Mouse (Mus musculus): ENCODE data around the gene Apoc2.
A peak's percentile ranks its signal among the peaks of the same experiment; 100 is the strongest.

The Apoc2 gene

DNA sequence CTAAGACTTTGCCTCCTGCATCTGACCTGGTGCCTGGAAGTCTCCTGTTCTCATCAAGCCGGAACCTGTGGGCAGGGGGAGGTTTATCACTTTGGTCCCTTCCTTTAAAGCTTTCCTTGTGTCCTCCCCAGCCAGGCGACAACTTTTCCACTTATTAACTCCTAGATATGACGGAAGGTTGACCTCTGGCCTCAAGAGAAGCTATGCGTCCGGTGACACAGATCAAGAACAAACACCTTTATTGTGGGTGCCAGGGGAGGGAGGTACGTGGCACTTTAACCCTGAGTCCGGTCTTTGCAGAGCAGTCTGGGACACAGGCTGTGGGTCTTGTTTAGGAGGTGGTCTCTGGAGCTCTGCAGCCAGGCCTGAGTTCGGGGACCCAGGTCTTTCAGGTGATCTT lies at the start of gene Apoc2:
Gene Apoc2, minus strand, starts transcription at position 70 of the 400 bp plus-strand sequence.
- DNase-seq: no peak

DNA sequence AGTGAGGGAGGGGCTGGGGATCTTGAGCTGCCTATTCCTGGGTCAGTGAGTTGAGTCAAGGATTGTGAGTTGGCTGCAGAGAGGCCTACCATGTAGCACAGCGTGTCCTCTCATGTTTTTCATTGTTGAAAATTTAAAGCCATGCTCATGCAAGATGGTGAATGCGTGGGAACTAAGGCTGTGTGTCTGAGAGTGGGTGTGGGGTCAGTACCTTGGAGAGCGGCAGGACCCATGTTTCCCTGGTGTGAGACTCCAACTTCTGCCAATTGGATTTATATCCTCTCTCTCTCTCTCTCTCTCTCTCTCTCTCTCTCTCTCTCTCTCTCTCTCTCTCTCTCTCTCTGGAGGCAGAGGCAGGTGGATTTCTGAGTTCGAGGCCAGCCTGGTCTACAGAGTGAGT lies 48.8 kb upstream of the Apoc2 start:
- DNase-seq: no peak

DNA sequence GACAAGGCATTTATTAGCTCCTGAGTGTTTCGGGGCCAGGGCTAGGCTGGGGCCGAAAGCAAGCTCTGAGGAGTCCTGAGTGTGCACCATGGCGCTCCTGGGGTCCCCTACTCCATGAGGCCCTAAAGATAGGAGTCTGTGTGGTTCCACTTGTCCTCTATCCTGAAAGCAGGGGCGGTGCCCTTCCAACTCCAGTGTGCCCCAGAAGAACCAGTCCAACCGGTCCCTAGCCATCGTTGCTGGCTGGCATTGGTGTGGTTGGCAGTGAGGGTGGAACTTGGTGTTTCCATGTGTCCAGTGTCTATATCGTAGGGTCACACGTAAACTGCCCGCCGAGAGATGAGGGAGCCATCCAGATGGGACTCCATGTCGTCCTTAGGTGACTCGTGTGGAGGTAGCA lies 46.4 kb upstream of the Apoc2 start:
- peak; percentile 37 to 56 for DNase-seq

DNA sequence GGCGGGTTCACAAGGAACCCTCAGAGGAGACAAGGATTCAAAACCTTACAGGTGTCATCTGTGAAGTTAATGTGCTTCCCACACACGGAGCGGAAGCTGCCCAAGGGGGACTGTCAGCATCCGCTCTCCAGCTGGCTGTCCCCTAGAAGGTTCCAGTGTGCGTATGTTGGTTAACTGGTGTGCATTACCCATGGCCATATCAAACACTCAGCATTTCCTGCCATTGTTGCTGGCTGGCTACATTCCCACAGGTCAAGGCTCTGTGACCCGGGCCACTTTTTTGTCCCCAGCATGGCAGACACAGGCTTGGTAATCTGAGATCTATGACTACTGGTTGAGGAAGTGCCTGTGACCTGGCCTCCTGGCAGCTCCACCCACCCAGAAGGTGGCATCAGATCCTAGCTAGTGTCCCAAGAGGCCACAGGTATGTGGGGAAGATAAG lies 45.0 kb upstream of the Apoc2 start:
- peak; percentile 58 to 72 for DNase-seq

DNA sequence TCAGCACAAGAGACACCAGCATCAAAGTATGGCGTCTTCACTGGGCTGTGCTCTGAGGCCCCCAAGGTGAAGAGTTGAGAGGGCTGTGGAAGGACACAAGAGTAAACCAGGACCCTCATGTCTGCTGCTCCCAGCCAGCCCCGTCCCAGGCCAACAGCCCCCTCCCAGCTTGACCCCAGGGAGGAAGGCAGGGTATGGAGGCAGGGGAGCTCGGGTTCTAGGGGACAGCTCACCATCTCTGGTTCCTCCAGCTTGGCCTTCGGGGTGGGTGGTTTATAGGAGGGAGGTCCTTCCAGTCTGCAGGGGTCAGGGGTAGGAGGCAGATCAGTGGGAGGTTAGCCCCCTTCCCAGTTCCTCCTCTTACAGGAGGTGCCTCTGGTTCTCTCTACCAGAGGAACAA lies 41.5 kb upstream of the Apoc2 start:
- no peak for DNase-seq

DNA sequence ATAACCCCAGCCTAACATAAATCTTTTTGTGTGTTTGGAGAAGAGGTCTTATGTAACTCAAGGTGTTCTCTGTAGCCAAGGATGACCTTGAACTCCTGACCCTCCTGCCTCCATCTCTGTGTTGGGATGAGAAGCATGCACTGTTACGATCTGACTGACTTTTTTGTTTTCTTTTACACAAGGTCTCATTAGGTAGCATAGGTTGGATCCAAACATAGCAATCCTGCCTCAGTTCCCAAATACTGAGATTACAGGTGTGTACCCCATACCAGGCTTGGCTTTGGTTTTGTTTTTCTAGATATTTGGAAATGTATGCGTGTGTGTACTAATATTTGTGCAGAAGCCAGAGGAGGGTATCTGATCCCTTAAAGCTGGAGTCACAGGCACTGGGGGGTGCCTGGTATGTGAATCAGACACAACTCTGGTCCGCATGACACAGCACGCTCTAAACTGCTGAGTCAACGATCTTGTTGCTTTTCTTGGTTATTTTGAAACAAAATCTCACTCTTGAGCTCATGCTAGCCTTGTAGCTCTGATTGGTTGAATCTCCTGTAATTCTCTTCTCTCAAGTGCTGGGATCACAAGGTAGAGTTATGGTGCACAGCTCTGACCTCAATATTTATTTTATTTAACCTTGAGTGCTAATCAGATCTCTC lies 40.7 kb upstream of the Apoc2 start:
- no peak for DNase-seq

DNA sequence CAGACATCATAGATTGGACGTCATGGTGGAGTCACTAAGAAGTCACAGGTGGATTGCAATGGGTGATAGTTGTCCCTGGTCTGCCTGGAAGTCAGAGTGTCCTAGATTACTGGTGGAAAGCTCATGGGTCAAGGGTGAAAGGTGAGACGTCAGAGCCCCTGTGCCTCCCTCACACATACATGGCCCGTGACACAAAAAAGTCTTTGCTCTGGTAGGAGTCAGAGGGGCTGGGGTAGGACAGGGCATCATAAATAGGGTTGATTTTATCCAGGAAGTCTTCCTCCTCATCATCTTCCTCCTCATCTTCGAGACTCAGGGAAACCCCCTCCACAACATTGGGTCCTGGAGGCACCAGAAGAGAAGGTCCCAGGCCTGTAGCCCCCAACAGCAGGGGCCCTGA lies 39.6 kb upstream of the Apoc2 start:
- no peak for DNase-seq

DNA sequence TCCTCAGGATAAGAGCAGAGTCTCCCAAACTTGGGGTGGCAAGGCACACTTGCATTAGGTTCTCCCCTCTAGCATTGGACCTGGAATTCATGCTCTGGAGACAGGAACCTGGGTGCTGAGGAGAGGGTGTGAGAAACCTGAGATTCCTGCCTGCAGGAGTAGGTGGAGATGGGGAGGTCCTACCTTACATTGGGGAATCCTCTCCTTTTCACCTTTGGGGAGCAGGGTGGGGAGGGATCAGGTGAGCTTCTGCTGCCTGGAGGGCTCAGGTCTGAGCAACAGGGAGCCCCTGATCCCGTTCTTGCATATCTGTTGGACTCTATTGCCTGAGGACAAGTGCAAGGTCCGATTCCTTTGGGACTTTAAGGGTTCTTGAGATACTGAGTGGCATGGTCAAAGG lies 39.1 kb upstream of the Apoc2 start:
- no peak for DNase-seq

DNA sequence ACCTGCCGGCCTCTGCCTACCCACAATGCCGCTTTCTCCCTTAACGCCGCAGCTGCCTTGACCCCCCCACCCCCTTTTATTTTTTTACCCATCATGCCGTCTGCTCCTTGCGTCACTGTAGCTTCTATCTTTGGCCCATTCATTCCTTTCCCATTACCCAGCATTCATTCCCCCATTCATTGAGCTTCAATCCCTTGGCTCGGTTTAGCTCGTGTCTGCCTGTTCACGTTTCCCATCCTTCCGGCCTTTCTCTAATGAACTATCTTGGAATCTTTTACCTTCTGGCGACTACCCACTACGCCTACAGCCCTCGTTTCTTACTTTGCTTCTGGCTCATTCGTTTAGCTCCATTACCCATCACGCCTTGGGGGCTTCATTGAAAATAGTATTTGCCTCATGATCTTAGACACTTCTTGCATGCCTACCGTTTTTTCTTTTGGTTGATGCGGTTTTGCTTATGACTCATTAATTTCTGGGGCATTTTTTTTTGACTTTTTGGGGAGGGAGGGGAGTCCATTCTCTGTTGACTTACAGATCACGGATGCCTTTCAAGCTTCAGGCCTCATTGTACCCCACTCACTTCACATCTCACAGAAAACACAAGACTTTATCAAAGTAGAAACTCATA lies 38.4 kb upstream of the Apoc2 start:
- no peak for DNase-seq

DNA sequence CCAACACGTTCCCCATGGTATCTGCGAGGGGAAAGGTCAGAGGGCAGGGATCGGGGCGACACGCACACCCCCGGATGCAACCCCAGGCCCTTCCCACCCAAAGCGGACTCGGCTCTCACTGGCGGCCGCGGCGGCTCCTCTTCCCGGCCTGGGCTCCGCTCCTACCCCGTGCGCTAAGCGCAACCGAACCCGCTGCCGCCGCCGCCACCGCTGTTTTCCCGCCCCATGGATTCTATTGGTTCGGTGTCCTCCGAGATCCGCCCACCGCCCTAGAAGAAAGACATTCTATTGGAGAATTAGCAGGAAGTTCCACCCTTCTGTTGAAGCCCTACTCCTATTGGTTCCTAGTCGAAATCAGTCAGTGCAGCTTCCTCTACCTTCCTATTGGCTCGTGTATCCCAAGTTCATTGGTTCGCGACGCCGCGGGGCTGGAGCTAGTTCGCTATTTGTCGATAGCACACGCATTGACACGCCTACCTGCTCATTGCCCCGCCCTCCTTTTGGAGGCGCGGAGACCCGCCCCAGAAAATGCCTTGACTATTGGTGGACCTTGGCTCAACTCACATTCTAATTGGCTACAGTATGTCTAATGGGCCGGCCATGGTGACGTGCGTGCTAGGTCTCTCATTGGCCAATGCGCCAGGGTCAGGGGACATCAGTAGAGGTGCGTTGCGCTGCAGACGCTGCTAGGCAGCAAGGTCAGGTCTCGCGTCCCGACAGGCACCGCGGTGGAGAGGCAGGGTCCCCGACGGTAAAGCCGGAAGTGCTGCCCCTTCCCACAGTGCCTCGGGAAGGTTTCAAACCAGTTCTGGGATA lies 37.7 kb upstream of the Apoc2 start, which contains the start of gene Tomm40:
Gene Tomm40, minus strand, starts transcription at position 200 of the 816 bp plus-strand sequence.
- DNase-seq: peak; percentile 100

DNA sequence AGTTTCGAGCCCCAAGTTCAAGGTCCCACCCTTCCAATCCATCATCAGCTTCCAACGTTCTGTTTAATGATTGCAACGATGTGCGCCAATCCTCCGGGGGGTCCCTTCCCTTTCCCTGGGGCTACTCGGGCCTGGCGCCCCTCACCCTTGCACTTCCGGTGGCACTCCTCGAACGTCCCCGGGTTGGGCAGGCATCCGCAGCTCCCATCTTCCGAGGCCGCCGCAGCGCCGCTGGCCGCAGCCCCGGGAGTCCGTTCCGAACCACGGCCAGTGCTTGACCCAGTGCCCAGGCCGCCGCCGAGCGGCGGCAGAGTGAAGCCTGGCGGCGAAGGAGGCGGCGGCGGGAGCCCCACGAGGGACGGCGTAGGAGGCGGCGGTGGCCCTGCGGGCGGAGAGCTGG lies 37.1 kb upstream of the Apoc2 start:
- DNase-seq: peak in 1 of 2 experiments; percentile 32

DNA sequence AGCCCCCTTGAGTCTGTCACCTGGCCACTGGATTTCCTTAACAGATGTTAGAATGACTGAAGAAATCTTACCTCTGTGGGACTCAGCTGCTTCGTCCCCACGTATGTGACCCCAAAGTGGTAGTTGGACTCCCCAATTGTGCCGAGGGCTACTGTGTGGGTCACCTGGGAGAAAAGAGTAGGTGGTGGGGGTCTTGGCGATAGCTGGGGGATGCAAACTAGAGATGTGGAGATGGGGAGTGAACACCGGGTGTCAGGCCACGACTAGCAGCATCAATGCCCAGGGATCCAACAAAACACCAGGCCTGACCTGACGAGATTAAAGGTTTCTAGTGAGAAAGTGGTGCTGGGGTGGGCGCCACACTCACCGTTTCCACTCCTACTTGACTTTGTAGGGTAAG lies 35.9 kb upstream of the Apoc2 start:
- no peak for DNase-seq

DNA sequence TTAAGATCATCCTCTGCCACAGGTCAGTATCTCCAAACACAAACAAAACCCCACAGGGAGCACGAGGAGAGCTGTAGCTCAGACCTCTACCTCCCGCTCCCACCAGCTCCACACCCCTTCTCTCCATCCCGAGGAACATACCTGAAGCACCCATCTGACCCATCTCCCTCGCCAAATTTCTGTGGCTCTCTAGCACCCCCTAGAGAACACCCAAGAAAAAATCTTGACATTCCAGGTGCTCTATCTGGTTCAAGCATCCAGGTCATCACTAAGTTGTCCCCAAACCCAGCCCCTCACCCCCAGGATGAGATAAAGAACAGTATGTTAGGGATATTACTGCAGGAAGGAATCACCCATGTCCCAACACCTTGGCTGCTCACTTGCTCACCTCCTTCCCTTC lies 35.5 kb upstream of the Apoc2 start:
- DNase-seq: peak in 1 of 2 experiments; percentile 21

DNA sequence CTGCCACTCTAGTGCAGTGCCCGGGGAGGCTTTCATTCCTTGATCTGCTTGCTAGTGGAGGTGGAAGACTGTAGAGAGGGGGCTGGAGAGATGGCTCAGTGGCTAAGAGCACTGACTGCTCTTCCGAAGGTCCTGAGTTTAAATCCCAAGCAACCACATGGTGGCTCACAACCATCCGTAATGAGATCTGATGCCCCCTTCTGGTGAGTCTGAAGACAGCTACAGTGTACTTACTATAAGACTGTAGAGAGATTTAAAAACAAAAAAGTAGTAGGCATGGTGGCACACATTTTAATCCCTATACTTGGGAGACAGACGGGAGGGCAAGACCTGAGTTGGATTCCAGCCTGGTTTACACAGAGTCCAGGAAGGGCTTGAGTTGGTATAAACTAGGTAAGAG lies 34.7 kb upstream of the Apoc2 start:
- no peak for DNase-seq

DNA sequence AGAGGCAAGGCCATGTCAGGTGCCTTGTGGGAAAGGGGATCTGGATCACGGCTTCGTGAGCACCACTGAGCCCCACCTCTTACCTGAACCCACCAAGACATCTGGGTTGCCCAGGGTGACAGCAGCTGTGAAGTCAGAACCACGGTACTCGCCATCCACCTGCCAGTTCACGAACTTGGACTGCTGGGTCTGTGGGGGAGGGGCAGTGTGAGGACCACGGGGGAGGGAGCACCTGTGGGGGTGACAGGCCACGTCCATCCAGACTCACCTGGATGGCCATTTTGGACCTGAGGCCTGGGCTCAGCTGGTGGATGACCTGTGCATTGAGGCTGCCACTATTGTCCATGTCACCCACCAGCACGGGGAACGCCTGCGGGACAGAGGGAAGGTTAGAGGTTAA lies 32.9 kb upstream of the Apoc2 start:
- DNase-seq: no peak

DNA sequence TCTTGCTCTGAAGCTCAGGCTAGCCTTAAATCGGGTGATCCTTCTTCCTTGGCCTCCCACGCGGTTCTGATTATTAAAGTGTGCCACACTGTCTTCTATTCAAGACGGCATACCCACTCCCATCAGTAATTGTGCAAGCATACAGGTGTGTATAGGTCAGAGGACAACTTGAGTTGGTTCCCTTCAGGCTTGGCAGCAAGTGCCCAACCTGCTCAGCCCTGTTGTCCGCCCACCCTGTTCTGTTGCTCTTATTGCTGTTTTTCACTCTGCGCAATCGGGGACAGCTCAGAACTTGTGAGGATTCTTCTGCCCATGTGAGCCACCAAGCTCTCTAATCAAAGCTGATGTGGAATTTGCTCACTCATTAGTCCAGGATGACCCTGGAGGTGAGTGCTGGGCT lies 27.5 kb upstream of the Apoc2 start:
- no peak for DNase-seq

DNA sequence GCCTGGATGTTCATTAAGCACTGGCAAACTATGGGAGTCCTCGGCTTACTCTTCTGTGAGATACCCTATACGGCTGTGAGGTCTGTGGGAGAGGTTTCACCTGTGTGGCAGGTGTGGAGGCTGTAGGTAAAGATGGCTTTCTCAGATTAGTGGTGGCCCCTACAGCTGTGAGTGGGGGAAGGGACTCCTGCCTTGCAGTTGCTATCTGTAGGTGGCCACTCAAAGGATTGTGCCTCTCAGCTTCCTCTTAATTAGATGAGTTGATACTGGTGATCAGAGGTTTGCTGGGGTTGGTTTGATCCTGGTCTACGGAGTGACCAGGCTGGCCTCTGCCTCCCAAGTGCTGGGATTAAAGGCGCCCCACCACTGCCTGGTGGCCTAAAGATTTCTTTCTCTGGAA lies 26.7 kb upstream of the Apoc2 start:
- no peak for DNase-seq

DNA sequence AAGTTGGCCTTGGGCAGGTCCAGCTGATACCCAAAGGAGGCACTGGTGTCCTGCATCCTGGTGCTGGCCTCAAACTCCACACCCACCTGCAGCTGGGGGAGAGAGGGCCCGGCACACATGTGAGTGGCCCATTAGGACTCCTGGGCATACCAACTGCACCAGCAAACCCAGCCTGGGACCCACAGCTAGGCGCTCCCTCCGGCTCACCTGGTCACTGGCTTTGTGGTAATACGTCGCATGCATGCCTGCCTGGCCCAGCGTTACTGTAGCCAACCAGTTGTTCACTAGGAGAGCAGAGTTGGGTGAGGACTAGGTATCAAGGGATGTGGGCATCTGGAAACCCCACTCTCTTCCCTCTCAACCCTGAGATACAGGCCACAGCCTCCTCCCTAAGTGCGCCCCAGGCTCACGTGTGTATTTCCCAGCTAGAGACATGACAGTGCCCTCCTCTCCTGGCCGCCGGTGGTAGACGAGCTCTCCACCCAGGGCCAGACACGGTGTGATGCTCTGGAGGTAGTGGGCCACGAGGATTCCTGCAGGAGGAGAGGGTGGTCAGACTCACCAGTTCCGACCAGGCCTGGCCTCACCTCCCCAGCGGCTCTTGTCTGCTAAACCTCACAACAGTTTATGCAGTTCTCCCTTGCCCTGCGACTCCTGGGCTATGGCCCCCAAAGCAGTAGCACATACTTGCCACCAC lies 25.3 kb upstream of the Apoc2 start:
- DNase-seq: no peak

DNA sequence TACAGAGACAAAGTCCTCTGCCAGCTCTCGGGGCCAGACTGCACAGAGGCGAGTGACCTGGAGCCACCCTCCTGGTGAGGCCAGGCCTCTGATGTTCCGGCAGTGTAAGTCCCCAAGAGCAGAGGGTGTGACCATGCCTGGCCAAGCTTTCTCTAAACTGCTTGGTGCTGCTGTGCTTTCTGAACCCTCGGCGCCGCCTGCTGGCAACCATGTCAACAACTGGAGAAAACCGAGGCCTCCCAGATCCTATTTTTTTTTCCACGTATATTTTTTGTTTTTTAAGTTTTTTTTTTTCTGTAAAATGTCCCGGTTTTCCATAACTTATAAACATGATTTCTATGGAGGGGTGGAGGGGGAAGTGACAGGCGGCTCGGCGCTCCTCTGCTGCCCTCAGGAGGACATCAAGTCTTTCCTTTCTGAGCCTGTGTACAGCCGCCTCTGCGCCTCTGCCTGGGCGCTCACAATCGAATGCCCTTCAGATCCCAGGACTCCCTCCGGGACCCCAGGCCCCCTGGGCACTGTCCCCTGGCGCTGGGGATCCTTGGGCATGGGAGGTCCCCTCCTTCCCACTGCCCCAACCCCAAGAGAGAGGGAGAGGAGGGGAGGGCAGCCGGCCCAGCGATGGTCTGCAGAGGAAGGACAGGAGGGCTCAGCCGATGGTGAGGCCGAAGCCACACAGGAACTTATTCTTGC lies 23.5 kb upstream of the Apoc2 start:
- peak; percentile 81 to 82 for DNase-seq

DNA sequence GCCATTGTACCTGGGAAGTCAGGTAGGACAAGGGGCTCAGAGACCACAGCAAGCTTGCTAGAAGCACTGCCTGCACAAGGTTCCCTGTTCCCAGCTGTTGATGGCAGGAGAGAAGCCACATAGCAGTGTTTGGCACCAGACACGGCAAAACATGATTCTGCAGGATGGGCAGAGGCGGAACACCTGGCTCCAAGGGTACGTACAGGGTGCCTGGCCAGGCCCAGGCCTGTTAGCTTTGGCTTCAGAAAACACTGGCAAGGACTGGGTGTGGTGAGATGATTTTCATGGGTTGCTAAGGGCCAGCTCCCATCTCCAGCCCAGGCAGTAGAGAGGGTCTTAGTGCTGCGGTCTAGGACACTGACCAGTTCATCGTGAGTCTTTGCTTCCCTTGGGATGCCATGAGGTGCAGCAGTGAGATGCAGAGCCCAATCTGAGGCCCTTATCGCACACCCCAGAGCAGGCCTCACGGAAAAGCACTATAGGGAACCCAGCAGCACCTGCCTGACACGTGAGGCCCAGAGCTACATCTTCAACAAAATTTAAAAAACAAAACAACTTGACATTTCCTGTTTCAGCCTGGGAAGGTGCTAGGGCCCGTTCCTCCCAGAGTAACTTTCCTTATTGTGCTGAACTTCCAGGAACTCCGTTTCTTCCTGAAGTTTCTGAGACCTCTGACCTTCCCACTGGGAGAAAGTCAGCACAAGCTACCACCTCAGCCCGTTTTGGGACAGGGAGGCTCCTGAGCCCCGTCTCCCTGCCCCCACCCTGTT lies 22.7 kb upstream of the Apoc2 start:
- no peak for DNase-seq

DNA sequence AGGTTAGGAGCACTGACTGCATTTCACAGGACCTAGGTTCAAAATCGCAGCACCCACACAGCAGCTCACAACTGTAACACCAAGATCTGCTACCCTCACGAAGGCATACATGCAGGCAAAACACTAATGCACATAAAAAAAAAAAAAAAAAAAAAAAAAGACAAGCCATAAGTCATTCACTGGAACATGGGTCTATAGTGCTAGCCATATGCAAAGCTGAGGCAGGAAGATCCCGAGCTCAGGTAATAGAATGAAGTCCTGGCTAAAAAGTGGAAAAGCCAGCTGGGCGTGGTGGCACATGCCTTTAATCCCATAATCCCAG lies 22.0 kb upstream of the Apoc2 start:
- no peak for DNase-seq

Data from kidney, adult 8-10 months (tissue).